Mouse (Mus musculus): Measurements from ENCODE around the gene Ppat. TPM values are rescaled to one million over a fixed set of nuclear protein-coding genes. Genes with fewer than 3 reads are reported as not detected.
A peak's percentile ranks its signal among the peaks of the same experiment; 100 is the strongest.

Gene Ppat
- total RNA-seq, 2 experiments from 2014 or later: 46.1 to 73.6 TPM

DNA sequence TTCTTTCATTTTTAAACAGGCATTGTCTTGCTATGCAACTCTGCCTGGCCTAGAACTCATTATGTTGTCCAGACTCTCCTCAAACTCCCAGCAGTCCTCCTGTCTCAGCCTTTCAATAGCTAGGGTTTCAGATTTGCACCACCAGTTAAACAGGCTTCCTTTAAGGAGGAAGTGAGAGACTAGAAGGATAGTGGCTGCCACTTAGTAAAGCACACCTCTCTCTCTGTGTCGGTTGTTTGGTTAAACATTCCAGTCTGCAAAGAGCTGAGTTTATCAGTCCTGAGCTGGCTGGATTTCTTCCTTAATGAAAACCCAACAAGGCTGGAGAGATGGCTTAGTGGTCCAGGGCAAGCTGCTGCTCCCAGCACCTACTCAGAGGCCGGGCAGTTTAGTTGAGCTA lies 58.8 kb downstream of the Ppat start:
- no peak; the same call in 1 of the 2 replicates for ATAC-seq (replicated peaks; ENCODE audit: poor library complexity, severe bottlenecking)

DNA sequence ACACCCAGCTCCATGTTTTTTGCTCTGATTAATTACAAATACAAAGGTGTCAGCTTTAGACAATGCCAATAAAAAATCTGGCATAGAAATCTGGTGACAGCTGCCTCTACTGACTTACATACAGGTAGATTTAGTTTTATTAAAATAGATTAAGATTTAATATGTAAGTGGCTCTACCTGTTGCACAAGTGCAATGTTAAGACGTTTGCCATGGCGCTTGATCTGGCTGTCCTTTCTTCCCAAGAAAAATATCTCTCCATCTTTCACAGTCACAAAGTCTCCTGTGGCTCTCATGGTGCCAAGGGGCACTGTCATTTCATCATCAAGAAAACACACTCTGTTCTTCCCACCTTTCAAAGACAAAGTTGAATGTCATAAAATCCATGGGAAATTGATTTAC lies 64.4 kb downstream of the Ppat start:
- no peak for ATAC-seq (replicated peaks; ENCODE audit: poor library complexity, severe bottlenecking)

DNA sequence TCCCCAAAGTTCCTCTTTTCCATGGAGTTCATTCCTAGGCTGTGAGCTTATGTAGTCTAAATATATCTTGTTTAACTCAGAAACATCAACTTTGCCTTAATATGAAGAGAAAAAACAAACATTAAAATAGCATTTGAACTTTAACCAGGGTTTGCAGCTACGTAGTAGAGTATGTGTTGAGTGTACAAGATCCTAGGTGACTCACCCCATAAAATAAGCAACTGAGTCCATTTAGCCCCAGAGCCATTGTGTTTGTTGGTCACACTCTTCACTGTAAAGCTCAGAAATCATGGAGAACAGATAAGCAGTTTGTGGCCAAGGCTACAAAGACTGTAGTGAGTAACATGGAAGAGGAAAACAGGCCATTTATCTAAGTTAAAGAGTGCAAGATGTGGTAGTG lies 67.3 kb downstream of the Ppat start:
- no peak for ATAC-seq (replicated peaks; ENCODE audit: poor library complexity, severe bottlenecking)

DNA sequence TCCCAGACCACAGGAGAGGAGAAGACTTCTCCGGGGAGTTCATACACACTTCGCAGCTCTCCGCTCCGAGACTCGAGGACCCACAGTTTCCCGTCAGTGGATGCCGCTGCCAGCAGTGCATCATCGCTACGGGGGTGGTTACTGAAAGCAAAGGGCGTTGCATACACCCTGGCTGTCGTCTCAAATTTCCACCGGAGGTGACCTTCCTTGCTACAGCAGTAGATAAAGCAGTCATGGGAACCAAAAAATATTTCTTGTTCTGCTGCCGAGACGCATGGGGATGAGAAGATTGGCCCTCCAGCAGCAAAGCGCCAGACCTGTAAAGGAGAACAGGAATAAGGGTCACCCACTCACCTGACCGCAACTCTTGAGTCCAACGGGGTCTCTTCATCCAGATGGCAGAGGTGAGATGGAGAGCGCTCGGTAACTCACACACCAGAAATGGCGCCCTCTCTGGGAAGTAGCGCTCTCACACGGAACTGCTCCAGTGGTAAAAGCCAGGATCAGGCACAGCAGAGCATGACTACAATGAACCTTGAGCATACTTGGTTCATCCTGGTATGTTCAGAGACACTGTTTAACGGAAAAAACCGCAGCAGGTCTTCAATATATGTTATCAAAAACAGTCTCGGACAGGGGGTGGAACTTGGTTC lies 75.1 kb downstream of the Ppat start:
- no peak for ATAC-seq (replicated peaks; ENCODE audit: poor library complexity, severe bottlenecking)

DNA sequence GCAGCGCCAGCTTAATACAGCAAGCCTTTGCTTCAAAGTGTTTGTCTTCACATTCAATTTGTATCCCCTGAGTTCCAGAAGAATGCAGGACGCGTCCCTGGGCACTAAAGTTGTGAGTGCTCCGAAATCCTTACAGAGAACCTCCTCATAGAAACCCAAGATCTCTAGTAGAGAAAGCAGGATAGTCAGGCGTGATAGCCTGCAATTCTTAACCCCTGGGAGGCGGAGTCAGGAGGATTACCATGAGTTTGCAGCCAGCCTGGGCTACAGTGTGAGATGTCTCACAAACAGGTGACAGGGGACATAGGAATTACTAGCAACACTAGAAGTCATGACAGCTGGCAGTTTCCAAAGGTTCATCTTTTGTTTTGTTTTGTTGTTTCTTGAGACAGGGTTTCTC lies 81.8 kb downstream of the Ppat start:
- ATAC-seq (replicated peaks; ENCODE audit: poor library complexity, severe bottlenecking): peak; percentile 37; the same call in 1 of the 2 replicates

DNA sequence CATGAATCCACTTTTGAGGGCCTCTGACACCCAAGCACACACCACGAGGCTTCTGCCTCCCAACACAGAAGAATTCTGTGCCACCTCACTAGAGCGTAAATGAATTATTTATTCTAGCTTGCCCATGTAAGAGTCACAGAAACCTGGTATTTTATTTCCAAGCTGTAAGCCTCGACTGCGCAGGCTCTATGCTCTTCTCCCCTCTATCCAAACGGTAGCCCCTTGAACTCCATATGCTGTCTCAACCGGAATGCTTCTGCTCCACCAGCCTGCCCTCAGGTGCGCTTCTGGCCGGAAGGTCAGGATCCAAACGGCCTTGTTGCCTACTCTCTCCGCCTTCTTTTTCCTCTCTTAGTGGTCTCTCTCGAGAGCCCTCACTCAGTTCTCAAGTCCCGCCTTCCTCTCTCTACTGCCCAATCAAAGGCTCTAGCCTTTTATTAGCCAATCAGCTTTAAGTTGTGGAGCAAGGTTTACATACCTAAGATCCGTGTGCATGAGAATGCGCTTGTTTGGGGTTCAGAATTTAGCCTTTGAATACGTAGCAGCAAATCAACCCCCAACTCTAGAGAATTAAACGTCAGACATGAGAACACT lies 82.6 kb downstream of the Ppat start:
- peak; percentile 94 for ATAC-seq (replicated peaks; ENCODE audit: poor library complexity, severe bottlenecking)

DNA sequence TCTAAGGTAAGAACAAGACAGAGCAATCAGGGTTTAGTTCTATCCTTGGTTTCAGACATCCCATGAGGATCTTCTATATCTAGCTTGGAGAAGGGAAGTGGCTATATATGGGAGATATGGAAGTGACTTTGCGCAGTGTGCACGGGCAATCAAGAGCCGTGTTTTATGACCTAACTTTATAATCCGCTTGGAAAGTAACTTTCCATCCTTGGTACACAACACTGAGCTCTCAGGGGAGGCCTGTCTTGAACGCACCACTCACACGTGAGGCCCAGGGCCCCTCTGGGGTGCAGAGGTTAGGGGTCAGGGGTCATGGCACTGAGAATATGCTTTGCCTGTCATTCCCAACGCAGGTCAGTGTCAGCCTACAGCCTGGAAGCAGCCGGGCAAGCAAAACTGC lies 84.6 kb downstream of the Ppat start:
- no peak for ATAC-seq (replicated peaks; ENCODE audit: poor library complexity, severe bottlenecking)

Other genes with a start within 250 kb of the Ppat start
- 18.1 and 33.9 TPM in 2 replicates for gene Aasdh, start 46.1 kb downstream of the Ppat start, total RNA-seq (2014; fragmentation: Nextera tagmentation)
- gene Aasdh, start 46.1 kb downstream of the Ppat start, total RNA-seq (2017): 21.9 and 38.7 TPM in 2 replicates
- 266 and 303 TPM in 2 replicates for gene Paics, start 271 bp downstream of the Ppat start, total RNA-seq (2014; fragmentation: Nextera tagmentation)
- 463 and 482 TPM in 2 replicates for gene Paics, start 271 bp downstream of the Ppat start, total RNA-seq (2017)
- 188 and 189 TPM in 2 replicates for gene Srp72, start 23.1 kb upstream of the Ppat start, total RNA-seq (2014; fragmentation: Nextera tagmentation)
- 145 and 146 TPM in 2 replicates for gene Srp72, start 23.1 kb upstream of the Ppat start, total RNA-seq (2017)
- 2.3 TPM in 1 of 2 replicates, not detected in the other for gene Arl9, start 52.5 kb upstream of the Ppat start, total RNA-seq (2014; fragmentation: Nextera tagmentation)
- not detected in 2 replicates for gene Arl9, start 52.5 kb upstream of the Ppat start, total RNA-seq (2017)
- not detected in 2 replicates for gene Thegl, start 64.4 kb upstream of the Ppat start, total RNA-seq (2014; fragmentation: Nextera tagmentation)
- gene Thegl, start 64.4 kb upstream of the Ppat start, total RNA-seq (2017): not detected in 2 replicates
- gene Hopx, start 163.5 kb upstream of the Ppat start, total RNA-seq (2014; fragmentation: Nextera tagmentation): 4.8 and 5.4 TPM in 2 replicates
- gene Hopx, start 163.5 kb upstream of the Ppat start, total RNA-seq (2017): 1.9 and 3.7 TPM in 2 replicates

All from granulocyte monocyte progenitor cell, adult 5-6 weeks (primary cell).